Mouse (Mus musculus): Measurements from ENCODE around the gene Dnajc5. TPM values are rescaled to one million over a fixed set of nuclear protein-coding genes. Genes with fewer than 3 reads are reported as not detected.

Dnajc5 gene
- polyA plus RNA-seq, 1 experiment from 2014 or later = 120 TPM

DNA sequence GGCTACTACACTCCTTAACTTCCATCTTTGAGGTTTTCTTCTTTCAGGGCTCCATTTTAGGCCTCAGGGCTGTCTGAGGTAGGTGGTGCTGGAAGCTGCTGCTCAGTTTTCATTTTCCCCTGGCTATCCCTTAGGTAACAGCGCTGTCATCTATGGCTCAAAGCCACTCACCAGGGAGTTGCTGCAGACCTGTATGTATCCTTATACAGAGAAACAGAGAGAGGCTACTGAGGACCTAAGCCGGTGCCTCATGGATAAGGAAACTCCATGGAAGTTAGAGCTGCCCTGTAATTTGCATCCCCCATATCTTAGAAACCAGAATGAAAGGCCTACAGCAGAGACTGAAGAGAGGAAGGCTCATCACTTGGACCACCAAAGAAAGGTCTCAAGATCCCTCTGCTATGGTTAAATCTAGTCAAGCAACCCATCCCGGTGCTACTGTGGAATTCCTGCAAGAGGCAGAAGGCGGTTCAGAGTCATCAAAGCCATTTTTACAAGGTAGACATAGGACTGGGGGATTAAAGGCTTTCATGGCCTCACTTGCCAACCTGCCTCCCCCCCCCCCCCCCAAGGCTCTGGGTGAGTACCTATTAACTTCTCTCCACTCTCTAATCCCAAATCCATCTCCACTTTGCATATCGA, 60.0 kb downstream of the Dnajc5 start:
- DNase-seq (ENCODE audit: low spot score) (no peak), ATAC-seq (ENCODE audit: insufficient read depth, low FRiP score, low TSS enrichment) (no peak)
- Histone ChIP-seq H3K4me1 (ENCODE audit: control insufficient read depth, insufficient read depth, low read length) (0 out of 2 replicates have a peak, but pooled peaks cover 12% of the 10 kb centered on the region), H3K27ac (ENCODE audit: low read depth, low read length) (no peak overlapping the region), H3K4me2 (ENCODE audit: low read depth) (peak overlapping the region; percentile 97), H3K9me3 (ENCODE audit: control insufficient read depth, low read length) (no peaks in the 10 kb centered on the region), H3K4me3 (ENCODE audit: low read depth, low read length) (peak overlapping the region; percentile 72), H3K9ac (ENCODE audit: low read length) (peak overlapping the region; percentile 52; the same call in 1 of the 2 replicates), H3K27me3 (ENCODE audit: control insufficient read depth, insufficient read depth, low read length) (no peaks in the 10 kb centered on the region), H3K36me3 (ENCODE audit: control insufficient read depth, insufficient read depth, low read length) (peaks cover 3% of the 10 kb centered on the region)
- 86% methylated on average over 5 of the region's 5 CpGs for WGBS

DNA sequence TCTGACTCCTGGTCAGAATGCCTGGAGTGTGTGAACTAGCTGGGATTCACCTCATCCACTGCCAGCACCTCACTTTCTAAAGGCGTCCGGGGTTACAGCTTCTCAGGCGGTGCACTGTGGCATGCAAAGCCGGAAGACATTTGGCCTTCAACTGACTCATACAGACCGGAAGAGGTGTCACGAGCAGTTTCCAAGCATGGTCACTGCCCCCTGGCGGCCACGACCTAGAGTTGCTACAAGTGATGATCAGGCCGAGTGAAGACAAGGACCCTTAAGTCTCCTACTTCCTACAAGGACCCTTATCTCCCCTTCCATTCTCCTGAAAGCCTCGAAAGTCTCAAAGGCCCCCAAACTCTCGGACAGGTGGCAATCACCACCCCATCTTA, 60.7 kb downstream of the Dnajc5 start:
- Histone ChIP-seq H3K27ac (ENCODE audit: low read depth, low read length) (peak overlapping the region; percentile 75), H3K4me3 (ENCODE audit: low read depth, low read length) (peak overlapping the region; percentile 72), H3K9me3 (ENCODE audit: control insufficient read depth, low read length) (no peaks in the 10 kb centered on the region), H3K27me3 (ENCODE audit: control insufficient read depth, insufficient read depth, low read length) (no peaks in the 10 kb centered on the region), H3K36me3 (ENCODE audit: control insufficient read depth, insufficient read depth, low read length) (peaks cover 7% of the 10 kb centered on the region), H3K4me2 (ENCODE audit: low read depth) (peak overlapping the region; percentile 97), H3K9ac (ENCODE audit: low read length) (peak overlapping the region; percentile 73), H3K4me1 (ENCODE audit: control insufficient read depth, insufficient read depth, low read length) (0 out of 2 replicates have a peak, but pooled peaks cover 12% of the 10 kb centered on the region)
- ATAC-seq (ENCODE audit: insufficient read depth, low FRiP score, low TSS enrichment) (peak; percentile 76), DNase-seq (ENCODE audit: low spot score) (peak; percentile 87)
- WGBS = under 1% methylated on average over 11 of the region's 11 CpGs

- 0 out of 2 replicates have a peak, but pooled peaks cover 12% of the 10 kb centered on the region for H3K4me1 ChIP-seq (ENCODE audit: control insufficient read depth, insufficient read depth, low read length)
- peak; percentile 84 for DNase-seq (ENCODE audit: low spot score)
- peak overlapping the region; percentile 97 for H3K4me2 ChIP-seq (ENCODE audit: low read depth)
- peak overlapping the region; percentile 72 for H3K4me3 ChIP-seq (ENCODE audit: low read depth, low read length)
- peaks cover 10% of the 10 kb centered on the region for H3K36me3 ChIP-seq (ENCODE audit: control insufficient read depth, insufficient read depth, low read length)
- peak overlapping the region; percentile 73 for H3K9ac ChIP-seq (ENCODE audit: low read length)
- H3K27ac ChIP-seq (ENCODE audit: low read depth, low read length) = peak overlapping the region; percentile 75
- no peaks in the 10 kb centered on the region for H3K9me3 ChIP-seq (ENCODE audit: control insufficient read depth, low read length)
- WGBS = under 1% methylated on average over 49 of the region's 49 CpGs
- peak; percentile 82 for ATAC-seq (ENCODE audit: insufficient read depth, low FRiP score, low TSS enrichment)
- H3K27me3 ChIP-seq (ENCODE audit: control insufficient read depth, insufficient read depth, low read length) = no peaks in the 10 kb centered on the region
Observed at GRCm38 (mm10) chr2:181581402-181582120, 61.3 kb downstream of the Dnajc5 start.

GRCm38 (mm10) chr2:181582358-181582757, 62.1 kb downstream of the Dnajc5 start:
- no peak overlapping the region for H3K27ac ChIP-seq (ENCODE audit: low read depth, low read length)
- H3K4me2 ChIP-seq (ENCODE audit: low read depth) = peak overlapping the region; percentile 97; the same call in 1 of the 2 replicates
- ATAC-seq (ENCODE audit: insufficient read depth, low FRiP score, low TSS enrichment) = no peak
- no peak overlapping the region for H3K9ac ChIP-seq (ENCODE audit: low read length)
- no peak overlapping the region for H3K4me3 ChIP-seq (ENCODE audit: low read depth, low read length)
- no peak for DNase-seq (ENCODE audit: low spot score)
- H3K27me3 ChIP-seq (ENCODE audit: control insufficient read depth, insufficient read depth, low read length) = no peaks in the 10 kb centered on the region
- peaks cover 17% of the 10 kb centered on the region for H3K36me3 ChIP-seq (ENCODE audit: control insufficient read depth, insufficient read depth, low read length)
- WGBS = 83% methylated on average over 2 of the region's 2 CpGs
- H3K9me3 ChIP-seq (ENCODE audit: control insufficient read depth, low read length) = no peaks in the 10 kb centered on the region
- 0 out of 2 replicates have a peak, but pooled peaks cover 12% of the 10 kb centered on the region for H3K4me1 ChIP-seq (ENCODE audit: control insufficient read depth, insufficient read depth, low read length)

DNA sequence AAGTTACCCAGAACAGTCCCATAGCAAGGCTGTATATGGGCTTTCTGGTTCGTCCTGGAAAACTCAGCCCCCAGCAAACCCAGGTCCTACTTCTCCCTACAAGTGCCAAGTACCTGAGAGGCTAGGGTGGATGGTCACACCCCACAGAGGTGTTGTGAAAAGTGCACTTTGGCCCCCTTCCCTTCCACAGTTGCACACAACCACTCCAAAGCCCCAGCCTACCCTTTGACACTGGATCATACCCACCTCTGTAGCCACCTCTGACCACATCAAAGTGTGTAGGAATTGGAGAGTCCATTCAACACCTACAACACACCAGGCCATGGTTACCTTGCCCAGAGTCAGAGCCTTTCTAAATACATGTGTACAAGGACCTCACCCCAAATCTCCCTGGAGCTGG, 62.7 kb downstream of the Dnajc5 start:
- Histone ChIP-seq H3K27me3 (ENCODE audit: control insufficient read depth, insufficient read depth, low read length) (no peaks in the 10 kb centered on the region), H3K36me3 (ENCODE audit: control insufficient read depth, insufficient read depth, low read length) (peaks cover 19% of the 10 kb centered on the region), H3K4me1 (ENCODE audit: control insufficient read depth, insufficient read depth, low read length) (0 out of 2 replicates have a peak, but pooled peaks cover 12% of the 10 kb centered on the region), H3K9me3 (ENCODE audit: control insufficient read depth, low read length) (no peaks in the 10 kb centered on the region), H3K4me3 (ENCODE audit: low read depth, low read length) (no peak overlapping the region), H3K4me2 (ENCODE audit: low read depth) (no peak overlapping the region), H3K27ac (ENCODE audit: low read depth, low read length) (no peak overlapping the region), H3K9ac (ENCODE audit: low read length) (no peak overlapping the region)
- DNase-seq (ENCODE audit: low spot score) = no peak
- whole genome bisulfite sequencing = 95% methylated on average over 1 of the region's 1 CpGs
- no peak for ATAC-seq (ENCODE audit: insufficient read depth, low FRiP score, low TSS enrichment)

GRCm38 (mm10) chr2:181583460-181584257, 63.4 kb downstream of the Dnajc5 start:
- Histone ChIP-seq H3K9ac (ENCODE audit: low read length) (no peak overlapping the region), H3K9me3 (ENCODE audit: control insufficient read depth, low read length) (no peaks in the 10 kb centered on the region), H3K4me2 (ENCODE audit: low read depth) (no peak overlapping the region), H3K4me3 (ENCODE audit: low read depth, low read length) (no peak overlapping the region), H3K27me3 (ENCODE audit: control insufficient read depth, insufficient read depth, low read length) (no peaks in the 10 kb centered on the region), H3K4me1 (ENCODE audit: control insufficient read depth, insufficient read depth, low read length) (0 out of 2 replicates have a peak, but pooled peaks cover 12% of the 10 kb centered on the region), H3K27ac (ENCODE audit: low read depth, low read length) (no peak overlapping the region), H3K36me3 (ENCODE audit: control insufficient read depth, insufficient read depth, low read length) (peaks cover 19% of the 10 kb centered on the region)
- DNase-seq (ENCODE audit: low spot score) (no peak), ATAC-seq (ENCODE audit: insufficient read depth, low FRiP score, low TSS enrichment) (no peak)
- 79% methylated on average over 3 of the region's 3 CpGs for WGBS

GRCm38 (mm10) chr2:181584411-181584942, 64.2 kb downstream of the Dnajc5 start, which contains the start of gene Uckl1:
Gene Uckl1, minus strand, starts transcription at chr2:181584892.
- Histone ChIP-seq H3K27ac (ENCODE audit: low read depth, low read length) (no peak within 1 kb of the TSS), H3K27me3 (ENCODE audit: control insufficient read depth, insufficient read depth, low read length) (no peaks in the 10 kb centered on the region), H3K4me1 (ENCODE audit: control insufficient read depth, insufficient read depth, low read length) (0 out of 2 replicates have a peak, but pooled peaks cover 12% of the 10 kb centered on the region), H3K9me3 (ENCODE audit: control insufficient read depth, low read length) (no peaks in the 10 kb centered on the region), H3K9ac (ENCODE audit: low read length) (no peak within 1 kb of the TSS), H3K36me3 (ENCODE audit: control insufficient read depth, insufficient read depth, low read length) (peaks cover 25% of the 10 kb centered on the region), H3K4me3 (ENCODE audit: low read depth, low read length) (no peak within 1 kb of the TSS), H3K4me2 (ENCODE audit: low read depth) (no peak within 1 kb of the TSS)
- no peak for DNase-seq (ENCODE audit: low spot score)
- no peak for ATAC-seq (ENCODE audit: insufficient read depth, low FRiP score, low TSS enrichment)
- 95% methylated on average over 4 of the region's 4 CpGs for WGBS

DNA sequence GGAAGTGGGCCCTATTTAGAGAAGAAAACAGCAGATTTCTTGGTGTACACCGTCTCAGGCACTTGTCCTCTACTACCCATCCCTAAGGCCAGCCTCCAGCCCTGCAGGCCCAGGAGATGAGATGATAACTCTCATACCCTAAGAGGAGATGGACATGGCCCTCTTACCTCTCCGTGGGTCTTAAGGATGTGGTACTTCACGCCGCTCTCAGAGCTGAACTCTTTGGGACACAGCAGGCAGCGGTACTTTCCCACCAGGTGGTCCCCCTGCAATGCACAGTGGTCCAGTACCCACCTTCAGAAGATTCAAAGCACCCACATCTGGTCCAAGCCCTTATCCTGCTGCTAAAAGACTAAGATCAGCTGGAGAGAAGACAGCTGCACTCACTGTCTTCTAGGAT, 65.2 kb downstream of the Dnajc5 start:
- Histone ChIP-seq H3K4me3 (ENCODE audit: low read depth, low read length) (no peak overlapping the region), H3K36me3 (ENCODE audit: control insufficient read depth, insufficient read depth, low read length) (peaks cover 26% of the 10 kb centered on the region), H3K4me1 (ENCODE audit: control insufficient read depth, insufficient read depth, low read length) (0 out of 2 replicates have a peak, but pooled peaks cover 7% of the 10 kb centered on the region), H3K9me3 (ENCODE audit: control insufficient read depth, low read length) (no peaks in the 10 kb centered on the region), H3K27ac (ENCODE audit: low read depth, low read length) (no peak overlapping the region), H3K27me3 (ENCODE audit: control insufficient read depth, insufficient read depth, low read length) (no peaks in the 10 kb centered on the region), H3K4me2 (ENCODE audit: low read depth) (no peak overlapping the region), H3K9ac (ENCODE audit: low read length) (no peak overlapping the region)
- ATAC-seq (ENCODE audit: insufficient read depth, low FRiP score, low TSS enrichment) = no peak
- 85% methylated on average over 5 of the region's 5 CpGs for WGBS
- DNase-seq (ENCODE audit: low spot score) = no peak
